18 mouse cellular contexts compared by ENCODE assay signal in genomic region chr5:24208505-24208904, GRCm38 (mm10).
"Had no signal": no experiment of that assay in that cellular context is flagged by ENCODE, and none has a peak within 500 bp of the region (broad histone marks: within the 10 kb centered on the region; RNA-seq: fewer than 3 reads in every experiment).

No protein-coding gene starts in this region.

- DNase-seq: lung, adult 18-20 months; lung, embryonic 14.5 days; lung, postnatal 10 days; midbrain, embryonic 14.5 days; retina, postnatal 1 day; right cerebral cortex, adult 18-20 months; right cerebral cortex, postnatal 25 days; right cerebral cortex, postnatal 4 days; spleen, adult 18-20 months; thymus, adult 18-20 months; thymus, postnatal 14 days; thymus, postnatal 36 days had no signal

- H3K36me3 ChIP-seq: midbrain, embryonic 12.5 days; neural tube, embryonic 13.5 days; neural tube, embryonic 15.5 days had no signal

- ATAC-seq: midbrain, embryonic 16.5 days had no signal

- H3K4me1 ChIP-seq: midbrain, embryonic 12.5 days; neural tube, embryonic 13.5 days; neural tube, embryonic 15.5 days had no signal

- H3K27me3 ChIP-seq: neural tube, embryonic 13.5 days; neural tube, embryonic 15.5 days had no signal

- H3K9me3 ChIP-seq: midbrain, embryonic 12.5 days; neural tube, embryonic 13.5 days; neural tube, embryonic 15.5 days had no signal

- H3K27ac ChIP-seq: macrophage; midbrain, embryonic 12.5 days; neural tube, embryonic 13.5 days; neural tube, embryonic 15.5 days had no signal

- H3K4me3 ChIP-seq: midbrain, embryonic 12.5 days; myocyte; neural tube, embryonic 13.5 days; neural tube, embryonic 15.5 days had no signal
